Mouse (Mus musculus) adrenal gland, adult 8-10 months (tissue): Measurements from ENCODE around the gene Gsx2. TPM values are rescaled to one million over a fixed set of nuclear protein-coding genes. Genes with fewer than 3 reads are reported as not detected.

Experiments used
- DNase-seq: peaks from one replicate; pipeline ENCODE4 v3.0.0; 2022
- total RNA-seq, 4 experiments: library from RNA; stranded (reverse); gene quantifications; 2 replicates each; pipeline ENCODE4 v1.2.4; 2022

Gene Gsx2
- not detected for total RNA-seq

DNA sequence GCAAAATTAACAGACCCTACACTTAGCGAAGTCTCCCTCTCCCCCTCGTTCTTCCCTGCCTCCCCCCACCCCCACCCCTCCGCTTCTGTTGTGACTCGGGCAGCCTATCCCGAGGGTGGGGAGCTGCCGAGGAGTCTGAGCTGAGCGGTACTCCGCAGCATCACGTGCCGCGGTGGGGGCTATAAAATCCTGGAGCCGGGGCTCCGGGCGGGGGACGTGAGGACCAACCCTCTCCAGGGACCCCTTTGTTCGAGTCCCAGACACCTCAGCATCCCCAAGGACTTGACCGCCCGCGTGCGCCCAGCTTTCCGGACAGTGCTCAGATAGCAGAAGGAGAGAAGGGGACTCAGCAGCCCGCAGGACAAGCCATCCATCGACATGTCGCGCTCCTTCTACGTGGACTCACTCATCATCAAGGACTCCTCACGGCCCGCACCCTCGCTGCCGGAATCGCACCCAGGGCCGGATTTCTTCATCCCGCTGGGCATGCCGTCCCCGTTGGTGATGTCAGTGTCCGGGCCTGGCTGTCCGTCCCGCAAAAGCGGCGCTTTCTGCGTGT is at the start of gene Gsx2:
Gsx2 (plus strand) TSS at position 219 of the 559 bp plus-strand sequence.
- no peak for DNase-seq

DNA sequence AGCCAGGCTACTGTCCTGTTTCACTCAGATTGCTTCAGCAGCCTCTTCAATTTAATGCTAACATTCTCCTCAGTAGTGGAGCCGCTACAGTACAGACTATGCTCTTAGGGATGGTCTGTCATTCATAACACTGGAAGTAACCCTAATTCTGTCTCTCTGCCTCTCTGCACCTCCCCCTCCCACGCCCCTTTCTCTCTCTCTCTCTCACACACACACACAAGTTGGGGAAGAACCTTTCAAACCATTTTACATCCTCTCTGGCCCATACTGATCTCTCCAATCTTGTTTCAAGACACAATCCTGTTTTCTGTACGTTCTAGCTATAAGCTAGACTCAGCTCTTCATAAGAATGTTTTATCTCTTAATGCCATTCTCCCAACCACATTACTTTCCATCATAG is 39.9 kb upstream of the Gsx2 start:
- DNase-seq: no peak

DNA sequence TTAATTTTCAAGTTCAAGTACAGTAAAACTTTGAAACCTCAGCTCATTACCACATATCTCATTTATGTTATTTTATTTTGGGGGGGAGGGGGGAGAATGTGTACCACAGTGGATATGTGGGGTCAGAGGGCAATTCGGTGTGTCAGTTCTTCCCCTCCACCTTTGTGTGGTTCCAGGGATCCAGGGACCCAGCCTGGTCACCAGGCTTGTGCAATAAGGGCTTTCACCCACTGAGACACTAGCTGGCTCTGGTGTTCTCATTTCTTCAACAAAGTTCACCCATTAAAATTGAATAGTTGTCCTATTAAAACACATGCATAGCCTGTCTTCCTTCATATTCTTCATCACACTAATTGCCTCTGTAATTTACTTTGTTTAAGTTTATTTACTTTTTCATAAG is 36.1 kb upstream of the Gsx2 start:
- DNase-seq: no peak

DNA sequence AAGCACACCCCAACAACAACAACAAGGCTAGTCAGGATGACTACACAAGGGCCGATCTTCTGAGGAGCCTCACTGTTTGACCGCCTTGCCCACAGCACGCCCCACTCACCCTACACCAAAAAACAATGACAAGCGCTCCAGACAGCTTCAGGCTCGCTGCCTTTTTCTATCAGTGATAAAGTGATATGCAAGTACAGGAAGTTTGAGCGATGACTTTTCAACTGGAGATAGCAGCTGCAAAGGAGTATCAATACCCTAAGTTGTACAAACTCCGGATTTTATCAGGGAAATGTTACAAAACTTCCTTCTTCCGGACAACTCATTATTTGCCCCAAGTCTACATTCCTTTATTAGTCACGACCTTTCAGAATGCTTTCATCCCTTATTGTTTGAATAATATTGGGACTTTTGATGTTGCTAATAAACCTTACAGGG is 32.4 kb upstream of the Gsx2 start:
- DNase-seq: no peak

DNA sequence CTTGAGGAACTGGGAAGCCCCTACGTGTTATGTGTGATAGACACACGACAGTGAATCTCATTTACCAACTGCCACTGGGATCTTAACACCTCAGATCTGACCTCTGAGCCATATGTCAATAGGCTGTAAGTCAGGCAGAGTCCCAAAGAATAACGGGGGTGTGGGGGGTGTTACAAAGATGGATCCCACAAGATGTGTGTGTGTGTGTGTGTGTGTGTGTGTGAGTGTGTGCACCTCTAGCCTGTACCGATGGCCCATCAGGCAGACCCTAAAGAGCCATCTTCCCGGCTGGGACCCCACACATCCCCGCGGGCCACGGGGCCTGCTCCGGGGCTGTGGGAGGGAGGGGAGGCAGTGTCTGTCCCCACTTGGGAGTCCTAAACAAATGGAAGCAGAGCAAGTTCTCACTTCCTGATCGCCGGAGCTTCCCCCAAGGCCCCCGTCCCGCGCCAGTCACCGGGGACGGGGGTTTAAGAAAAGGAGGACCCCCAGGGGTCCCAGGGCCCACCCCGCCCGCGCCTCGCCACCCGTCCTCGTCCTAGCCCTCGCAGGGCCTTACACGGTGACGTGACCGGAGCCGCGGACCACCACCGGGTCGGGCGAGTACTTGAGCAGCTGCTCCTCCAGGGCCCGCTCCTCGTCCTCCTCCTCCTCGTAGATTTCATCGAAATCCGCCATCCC is 31.6 kb upstream of the Gsx2 start:
- no peak for DNase-seq

DNA sequence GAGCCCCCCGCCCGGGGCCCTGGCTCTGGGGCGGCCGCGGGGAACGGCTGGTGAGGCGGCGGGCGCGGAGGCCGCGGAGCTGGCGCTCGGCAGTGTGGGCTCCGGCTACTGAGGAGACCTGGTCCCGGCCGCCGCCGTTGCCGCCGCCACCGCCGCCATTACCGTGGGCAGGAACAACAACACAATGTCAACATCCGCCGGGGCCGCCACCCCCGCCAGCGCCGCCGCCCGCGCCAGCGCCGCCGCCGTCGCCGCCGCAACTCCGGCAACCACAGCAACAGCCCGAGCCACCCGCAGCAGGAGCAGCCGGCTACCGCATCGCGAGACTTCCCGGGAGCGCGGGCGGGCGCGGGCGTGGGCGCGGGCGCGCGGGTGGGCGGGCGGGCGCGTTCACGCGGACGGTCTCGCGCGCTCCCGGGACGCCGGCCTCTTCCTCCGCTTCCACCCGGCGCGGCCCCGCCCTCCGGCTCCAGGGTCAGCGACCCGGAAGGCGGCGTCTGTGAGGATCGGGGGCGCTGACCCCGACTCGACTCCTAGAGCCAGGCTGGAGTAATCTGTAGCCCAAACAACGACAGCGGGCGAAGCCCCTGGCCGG is 31.0 kb upstream of the Gsx2 start, which contains the start of gene Chic2:
Chic2 (minus strand) TSS at position 465 of the 595 bp plus-strand sequence.
- DNase-seq: peak; percentile 83

DNA sequence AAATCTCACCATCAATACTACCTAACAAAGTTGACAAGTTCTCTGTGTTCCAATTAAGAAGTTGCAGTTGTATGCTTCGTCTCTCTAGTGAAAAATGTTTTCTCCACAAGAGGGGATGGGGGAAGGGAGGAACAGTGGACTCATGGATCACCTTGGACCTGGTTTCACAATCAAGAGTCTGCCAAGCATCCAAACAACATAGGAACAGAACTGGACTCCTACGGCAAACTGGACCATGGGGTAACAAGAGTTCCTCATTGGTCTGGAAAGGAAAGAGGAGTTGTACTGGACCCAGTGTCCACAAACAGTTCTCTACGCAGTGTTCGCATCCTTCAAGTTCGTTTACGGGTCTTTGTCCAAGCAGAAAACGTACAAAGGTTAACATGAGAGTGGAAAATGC is 30.0 kb upstream of the Gsx2 start:
- no peak for DNase-seq

DNA sequence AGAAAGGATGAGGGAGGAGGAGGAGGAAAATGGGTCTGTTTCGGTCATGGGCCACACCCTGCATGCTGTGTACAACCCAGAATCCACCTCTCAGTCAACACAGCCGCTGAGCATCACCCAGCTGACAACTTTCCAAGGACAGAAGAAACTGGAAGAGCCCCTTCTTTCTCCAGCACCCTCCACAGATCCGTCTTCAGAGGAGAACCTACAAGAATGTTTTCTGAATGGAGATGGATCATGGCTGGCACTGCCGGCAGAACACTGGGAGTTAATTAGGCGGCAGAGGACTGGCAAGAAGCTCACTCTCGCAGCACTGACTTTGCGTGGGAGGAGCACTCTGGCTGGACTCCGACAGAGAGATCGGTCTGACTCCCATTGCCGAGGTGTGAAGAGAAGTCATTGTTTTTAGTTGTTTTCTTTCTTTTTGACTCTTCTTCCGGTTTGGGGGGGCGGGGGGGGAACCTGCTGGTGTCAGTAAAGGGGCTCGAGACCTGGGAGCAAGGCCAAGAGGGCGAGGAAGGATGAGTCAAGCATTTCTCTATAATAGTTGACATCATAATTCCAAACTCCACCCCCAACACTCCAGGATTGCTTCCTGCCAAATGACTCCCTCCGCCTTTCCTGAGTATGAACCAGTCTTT is 28.6 kb upstream of the Gsx2 start:
- peak; percentile 28 for DNase-seq

DNA sequence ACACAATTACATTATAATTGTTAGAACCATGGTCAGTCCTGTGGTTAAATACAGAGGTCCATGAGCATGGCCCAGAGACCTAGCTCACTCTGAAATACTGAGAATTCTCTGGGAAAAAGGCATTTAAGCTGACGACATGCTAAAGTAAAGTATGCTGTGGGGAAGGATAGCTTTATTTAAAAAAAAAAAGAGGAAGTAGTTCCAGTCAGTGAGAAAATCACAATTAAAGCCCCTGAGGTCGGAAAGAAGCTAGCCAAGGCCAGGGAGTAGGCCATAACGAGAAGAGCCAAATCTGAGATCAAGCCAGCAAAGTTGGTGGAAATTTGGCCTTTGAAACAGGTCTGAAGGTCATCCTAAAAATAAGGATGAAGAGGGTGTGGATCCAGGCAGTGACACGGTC is 24.3 kb upstream of the Gsx2 start:
- no peak for DNase-seq

DNA sequence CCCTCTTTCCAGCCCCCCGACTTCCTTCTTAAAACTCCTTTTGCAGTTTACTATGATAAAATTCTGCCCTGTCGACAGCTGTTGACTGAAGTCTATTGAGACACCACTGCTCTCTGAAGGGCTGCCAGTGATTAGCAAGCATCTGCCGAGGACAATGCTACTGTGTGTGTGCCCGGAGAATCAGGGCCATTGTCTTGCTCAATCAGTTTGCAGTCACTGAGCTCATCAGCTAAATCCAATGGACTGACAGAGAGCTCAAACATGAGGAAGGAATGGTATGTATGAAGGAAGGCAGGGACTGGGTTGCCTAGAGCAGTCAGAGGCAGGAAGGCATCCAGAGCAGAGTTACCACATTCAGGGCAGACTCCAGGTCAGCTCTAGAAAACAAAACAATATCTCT is 12.2 kb upstream of the Gsx2 start:
- DNase-seq: peak; percentile 70

DNA sequence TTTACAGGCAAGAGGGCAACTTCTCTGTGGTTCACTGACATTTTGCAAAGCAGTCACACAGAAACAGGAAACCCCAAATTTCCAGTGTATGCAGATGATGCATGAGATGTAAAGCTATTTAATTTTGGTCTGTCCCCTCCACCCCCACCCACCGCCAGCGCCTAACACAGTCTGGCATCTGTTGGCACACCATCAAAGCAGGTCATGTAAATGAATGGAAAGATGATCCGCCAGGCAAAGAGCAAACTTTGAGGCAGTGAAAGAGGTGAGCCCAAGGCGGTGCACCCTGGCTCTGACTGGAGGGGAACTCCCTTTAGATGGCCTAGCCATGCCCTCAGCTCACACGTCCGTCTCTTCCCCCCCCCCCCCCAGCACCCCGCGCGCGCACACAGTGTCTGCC is 8.7 kb upstream of the Gsx2 start:
- no peak for DNase-seq

DNA sequence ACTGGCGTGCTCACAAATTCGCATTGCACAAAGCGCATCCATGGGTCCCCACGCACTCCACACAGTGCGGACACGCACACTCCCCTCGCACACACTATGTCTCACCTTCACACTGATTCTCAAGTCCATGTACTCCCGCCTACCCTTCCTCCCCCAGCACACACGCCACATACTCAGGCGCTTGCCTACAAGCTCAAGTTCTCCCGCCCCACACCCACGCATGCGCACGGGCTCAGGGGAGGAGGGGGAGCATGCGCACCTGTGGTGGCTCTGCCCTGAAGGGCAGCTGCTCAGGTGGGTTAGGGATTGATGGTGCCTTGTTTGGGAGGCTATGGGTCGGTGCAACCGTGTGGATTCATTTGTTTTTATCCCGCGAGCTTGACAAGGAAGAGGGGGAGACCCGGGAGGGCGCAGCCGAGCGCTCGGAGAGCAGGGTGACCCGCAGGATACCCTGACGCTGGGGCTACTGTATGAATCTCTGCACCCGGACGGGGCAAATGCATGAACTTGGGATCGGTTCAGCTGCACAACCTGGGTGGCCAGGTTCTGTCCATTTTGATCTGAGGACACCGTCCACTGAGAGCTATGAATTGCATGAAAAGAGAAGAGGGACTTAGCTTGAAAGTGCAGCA is 8.2 kb upstream of the Gsx2 start:
- DNase-seq: no peak

DNA sequence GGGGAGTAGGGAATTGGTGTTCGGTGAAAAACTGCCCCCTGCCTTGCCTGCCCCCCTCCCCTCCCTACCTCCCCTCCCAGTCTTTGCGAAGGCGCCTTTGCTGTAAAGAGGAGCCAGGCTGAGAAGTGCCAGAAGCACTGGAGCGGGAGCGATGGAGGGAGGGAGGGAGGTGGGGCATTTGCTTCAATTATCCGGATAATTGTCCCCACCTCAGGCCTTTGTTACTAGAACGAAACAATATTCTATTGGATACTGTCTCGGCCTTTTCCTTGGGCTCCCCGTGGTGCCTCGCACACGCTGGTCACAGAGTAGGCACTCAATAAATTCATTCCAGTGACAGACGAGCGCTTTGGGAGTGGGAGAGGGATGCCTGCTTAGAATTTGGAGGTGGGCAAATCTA is 5.3 kb upstream of the Gsx2 start:
- no peak for DNase-seq

DNA sequence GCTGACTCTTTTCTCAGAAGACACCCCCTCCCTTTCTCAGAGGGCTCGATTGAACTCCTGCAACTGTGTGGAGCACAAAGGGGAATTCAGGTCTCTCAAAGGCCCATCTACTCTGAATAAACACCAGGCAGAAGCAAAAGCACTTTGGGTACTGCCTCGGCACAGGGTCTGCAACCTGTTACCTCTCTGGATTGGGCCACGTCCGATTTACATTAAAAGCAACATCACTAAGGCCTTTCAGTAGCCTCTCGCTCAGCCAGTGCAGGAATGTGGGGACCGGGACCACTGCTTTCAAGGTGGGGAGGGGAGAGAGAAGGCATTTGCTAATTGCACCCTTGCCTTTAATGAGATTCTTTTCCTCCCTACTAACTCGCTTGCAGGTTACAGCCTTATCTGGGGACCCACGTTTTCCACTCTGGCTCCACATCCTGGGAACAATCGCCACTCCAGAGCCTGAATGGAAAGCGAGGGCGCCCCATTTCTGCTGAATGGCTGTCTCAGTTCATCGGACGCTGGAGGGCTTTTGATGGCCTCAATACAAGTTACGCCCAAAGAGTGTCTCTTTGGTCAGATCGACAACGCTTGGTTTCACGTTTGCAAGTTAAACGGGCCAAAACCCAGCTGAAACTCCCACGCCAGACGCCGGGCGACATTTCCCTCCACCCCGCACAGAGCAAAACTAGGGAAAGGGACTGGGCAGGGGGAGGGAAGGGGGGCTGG is 4.6 kb upstream of the Gsx2 start:
- DNase-seq: no peak

DNA sequence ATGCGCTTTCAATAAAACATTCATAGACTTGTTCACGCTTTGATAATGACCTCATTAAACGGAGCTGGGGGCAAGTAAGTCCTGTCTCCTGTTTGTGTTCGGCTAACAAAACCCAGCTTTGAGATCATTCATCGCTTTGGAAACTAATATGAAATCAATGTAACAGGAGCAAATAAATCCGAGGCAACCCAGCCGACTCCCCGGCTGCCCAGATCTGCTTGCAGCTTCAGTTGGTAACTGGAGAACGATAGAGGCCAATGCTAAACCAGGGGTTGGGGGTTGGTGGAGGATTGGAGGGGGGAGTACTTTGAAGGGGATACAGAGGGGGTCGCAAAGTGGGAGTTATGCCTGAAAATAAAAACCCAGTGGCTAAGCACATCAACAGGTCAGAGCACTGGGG is 3.5 kb upstream of the Gsx2 start:
- no peak for DNase-seq

DNA sequence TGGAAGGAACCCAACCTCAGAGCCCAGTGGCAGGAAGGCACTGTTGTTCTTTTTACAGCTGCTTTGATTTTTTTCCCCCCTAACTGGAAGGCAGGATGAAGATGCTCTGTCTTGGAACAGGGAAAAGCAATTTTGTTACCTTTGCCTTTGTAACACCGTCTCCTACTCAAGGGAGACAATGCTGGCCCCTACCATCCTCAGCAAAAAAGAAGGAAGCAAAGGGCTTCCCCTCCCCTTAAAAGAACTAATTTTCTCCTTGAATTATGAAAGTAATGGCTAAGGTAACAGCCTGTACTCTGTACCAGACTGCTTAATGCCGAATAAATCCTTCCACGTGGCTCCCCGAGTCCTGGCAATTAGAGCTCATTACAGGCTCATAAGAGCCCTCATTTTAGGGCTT is 2.9 kb upstream of the Gsx2 start:
- no peak for DNase-seq

DNA sequence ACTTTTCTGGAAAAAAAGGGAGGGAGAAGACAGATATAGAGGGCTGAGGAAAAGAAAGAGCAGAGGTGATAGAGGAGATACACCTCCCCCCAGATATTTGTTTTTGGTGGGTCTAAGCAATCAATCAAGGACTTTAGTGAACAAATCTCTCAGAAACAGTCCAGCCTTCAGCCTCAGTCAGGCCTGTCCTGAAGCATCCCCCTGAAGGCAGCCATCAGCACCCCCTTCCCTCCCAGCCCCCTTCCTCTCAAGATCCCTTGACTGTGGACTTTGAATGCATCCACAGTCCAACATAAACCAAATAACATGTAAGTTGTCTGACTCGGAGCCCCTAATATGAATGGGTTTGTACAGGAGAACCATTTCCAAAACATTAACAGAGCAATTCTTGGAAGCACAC is 2.2 kb upstream of the Gsx2 start:
- no peak for DNase-seq

DNA sequence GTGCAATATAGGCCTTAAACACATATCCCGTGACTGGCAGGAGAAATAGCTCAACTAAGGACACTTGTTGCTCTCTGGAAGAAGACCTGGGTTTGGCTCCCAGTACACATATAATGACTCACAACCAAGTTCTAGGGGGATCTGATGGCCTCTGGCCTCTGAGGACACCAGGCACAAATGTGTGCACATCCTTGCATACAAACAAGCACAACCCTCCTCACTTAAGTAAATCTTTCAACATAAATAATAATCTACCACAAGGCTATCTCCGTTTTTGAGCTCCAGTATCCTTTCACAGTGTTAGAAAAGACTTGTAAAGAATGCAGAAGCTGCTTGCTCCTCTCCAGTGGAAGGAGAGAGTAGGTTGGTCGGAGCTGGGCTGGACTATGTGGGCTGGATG is 1.7 kb upstream of the Gsx2 start:
- no peak for DNase-seq

DNA sequence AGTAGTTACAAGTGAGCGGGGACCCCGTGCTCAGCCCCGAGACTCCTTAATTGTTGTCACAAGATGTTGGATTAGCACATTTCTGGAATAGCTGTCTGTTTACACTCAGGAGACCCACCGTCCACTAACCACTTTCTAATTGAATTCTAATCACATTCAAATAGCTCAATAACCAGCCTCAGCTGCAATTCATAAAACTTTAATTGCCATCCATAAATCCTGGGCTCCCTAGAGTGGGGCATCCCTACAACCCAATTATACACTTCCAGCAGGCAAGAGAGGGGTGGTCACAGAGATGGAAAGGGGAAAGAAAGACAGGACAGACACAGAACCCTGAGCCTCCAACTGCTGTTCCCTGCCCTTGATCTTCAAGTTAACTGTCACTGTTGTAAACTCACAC is 1.3 kb upstream of the Gsx2 start:
- DNase-seq: no peak

DNA sequence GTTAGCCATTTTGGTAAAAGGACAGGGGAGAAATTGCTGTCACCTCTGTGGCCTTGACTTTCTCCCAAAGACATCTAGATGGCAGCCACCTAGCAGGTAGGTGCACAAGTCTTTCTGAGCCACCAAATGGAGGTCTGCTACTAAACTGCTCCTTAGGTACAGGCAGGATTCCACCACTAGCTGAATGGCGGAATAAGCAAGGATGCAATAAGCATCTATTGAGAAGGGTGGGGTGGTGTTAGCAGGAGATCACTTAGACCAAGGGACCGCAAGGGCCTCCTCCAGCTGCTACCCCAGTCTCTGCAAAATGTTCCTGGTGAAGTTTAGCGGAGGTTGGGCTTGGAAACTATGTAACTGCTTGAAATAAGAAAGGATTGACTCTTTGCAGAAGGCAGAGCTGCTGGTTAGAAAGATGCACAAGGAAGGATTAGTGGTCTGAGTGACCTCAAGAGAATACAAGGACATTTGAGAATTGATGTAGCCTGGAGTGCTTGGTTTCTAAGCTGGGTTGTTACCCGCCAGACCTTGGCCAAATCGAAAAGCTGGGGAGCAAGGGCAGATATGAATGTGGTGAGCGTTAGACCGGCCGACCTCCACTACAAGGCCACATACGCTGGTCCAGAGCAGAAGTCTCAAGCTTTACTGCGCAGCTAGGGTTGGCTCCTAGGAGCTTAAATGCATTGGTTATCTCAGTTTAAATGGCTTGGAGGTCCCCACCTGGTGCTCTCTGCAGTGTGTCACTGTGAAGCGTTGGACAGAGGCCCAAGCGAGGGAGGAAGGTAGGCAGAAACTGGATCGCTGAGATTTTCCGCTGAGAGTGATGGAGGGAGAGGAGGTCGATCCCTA is 641 bp upstream of the Gsx2 start:
- no peak for DNase-seq

DNA sequence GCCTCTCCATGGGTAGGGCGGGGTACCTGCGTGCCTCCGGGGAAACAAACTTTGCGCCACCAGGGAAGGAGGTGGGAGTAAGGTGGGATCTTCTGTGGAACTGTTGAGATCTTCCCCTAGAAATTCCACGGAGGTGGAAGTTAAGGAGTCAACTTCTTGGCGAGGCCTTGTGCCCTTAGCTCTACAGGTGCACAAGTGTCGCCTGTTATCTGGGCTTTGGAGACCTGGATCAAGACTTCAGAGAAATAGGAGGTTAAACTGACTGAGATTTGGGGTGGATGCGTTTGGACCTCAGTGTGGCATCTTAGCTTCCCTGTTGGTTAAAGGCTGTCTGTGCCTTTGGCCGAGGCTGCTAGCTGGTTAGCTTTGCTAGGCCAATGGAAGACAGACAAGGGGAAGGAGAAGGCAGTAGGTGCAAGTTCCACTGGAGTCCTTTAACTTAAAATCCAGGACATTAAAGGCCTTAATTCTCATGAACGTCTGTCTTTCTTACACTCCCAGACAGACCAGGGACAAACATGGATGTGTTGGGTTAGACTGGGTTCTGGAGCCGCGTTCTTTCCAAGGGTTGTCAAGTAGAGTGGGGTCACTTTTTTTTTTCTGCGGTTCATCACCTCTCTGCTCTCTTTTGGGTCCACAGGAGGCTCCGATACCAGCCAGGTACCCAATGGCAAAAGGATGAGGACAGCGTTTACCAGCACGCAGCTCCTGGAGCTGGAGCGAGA is 1.1 kb downstream of the Gsx2 start:
- no peak for DNase-seq
